Mouse (Mus musculus): ENCODE measurements around the gene Hcst. TPM values are rescaled to one million over a fixed set of nuclear protein-coding genes. Genes with fewer than 3 reads are reported as not detected.

Hcst gene
- polyA plus RNA-seq, 1 experiment from 2014 or later: 0.53 TPM

DNA sequence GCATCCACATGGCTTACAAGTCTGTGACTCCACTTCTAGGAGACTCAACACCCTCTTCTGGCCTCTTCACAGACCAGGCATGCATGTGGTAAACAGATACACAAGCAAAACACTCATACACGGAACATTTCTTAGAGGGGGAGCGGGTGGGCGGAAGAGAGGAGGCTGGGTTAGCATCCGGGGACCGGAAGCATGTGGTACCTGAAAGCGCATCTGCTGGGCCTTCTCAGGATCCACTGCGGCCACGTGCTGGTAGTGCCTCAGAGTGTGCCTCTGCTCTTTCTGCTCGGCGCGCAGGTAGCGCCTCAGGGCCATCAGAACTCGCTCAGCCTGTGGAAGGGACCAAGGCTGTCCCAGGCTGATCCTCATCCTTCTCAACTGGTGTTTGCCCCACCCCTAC lies 20.1 kb upstream of the Hcst start:
- Histone ChIP-seq H3K36me3 (ENCODE audit: control insufficient read depth, insufficient read depth, low read length) (no peaks in the 10 kb centered on the region), H3K4me2 (no peak overlapping the region), H3K27me3 (ENCODE audit: control insufficient read depth, insufficient read depth, low read length) (peaks cover 52% of the 10 kb centered on the region), H3K9me3 (replicated peaks; ENCODE audit: control insufficient read depth, low read length) (no peaks in the 10 kb centered on the region), H3K9ac (ENCODE audit: low read depth, low read length) (no peak overlapping the region), H3K4me3 (ENCODE audit: low read depth, low read length) (no peak overlapping the region), H3K4me1 (ENCODE audit: control insufficient read depth, insufficient read depth, low read length) (peaks cover 6% of the 10 kb centered on the region), H3K27ac (ENCODE audit: low read depth, low read length) (no peak overlapping the region)
- no peak for ATAC-seq (replicated peaks; ENCODE audit: insufficient number of reproducible peaks, low FRiP score, low TSS enrichment)
- 69% methylated on average over 13 of the region's 13 CpGs for WGBS (ENCODE audit: insufficient replicate concordance)

DNA sequence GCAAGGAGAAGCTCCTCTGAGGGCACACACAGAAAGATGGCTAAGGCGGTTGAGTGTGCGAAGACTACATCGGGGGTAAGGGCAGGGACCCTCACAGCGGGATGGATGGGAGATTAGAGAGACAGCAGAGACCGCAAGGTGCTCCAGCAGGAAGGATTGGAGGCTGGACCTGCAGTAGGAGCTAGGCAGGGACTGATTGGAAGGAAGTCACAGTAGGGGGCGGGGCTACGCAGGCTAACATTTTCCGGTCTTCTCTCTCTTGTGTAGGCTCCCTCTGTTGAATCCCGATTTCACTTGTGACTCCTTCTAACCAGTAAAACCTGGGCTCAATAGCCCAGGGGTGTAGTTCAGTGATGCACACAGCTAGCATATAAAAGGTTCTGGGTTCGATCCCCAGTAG lies 17.2 kb upstream of the Hcst start:
- no peak overlapping the region for H3K4me3 ChIP-seq (ENCODE audit: low read depth, low read length)
- 17% methylated on average over 10 of the region's 10 CpGs for WGBS (ENCODE audit: insufficient replicate concordance)
- H3K27me3 ChIP-seq (ENCODE audit: control insufficient read depth, insufficient read depth, low read length): peaks cover 25% of the 10 kb centered on the region
- H3K9ac ChIP-seq (ENCODE audit: low read depth, low read length): no peak overlapping the region
- H3K9me3 ChIP-seq (replicated peaks; ENCODE audit: control insufficient read depth, low read length): no peaks in the 10 kb centered on the region
- no peak overlapping the region for H3K27ac ChIP-seq (ENCODE audit: low read depth, low read length)
- no peaks in the 10 kb centered on the region for H3K4me1 ChIP-seq (ENCODE audit: control insufficient read depth, insufficient read depth, low read length)
- H3K36me3 ChIP-seq (ENCODE audit: control insufficient read depth, insufficient read depth, low read length): no peaks in the 10 kb centered on the region
- no peak overlapping the region for H3K4me2 ChIP-seq
- ATAC-seq (replicated peaks; ENCODE audit: insufficient number of reproducible peaks, low FRiP score, low TSS enrichment): no peak; the same call in 1 of the 2 replicates

DNA sequence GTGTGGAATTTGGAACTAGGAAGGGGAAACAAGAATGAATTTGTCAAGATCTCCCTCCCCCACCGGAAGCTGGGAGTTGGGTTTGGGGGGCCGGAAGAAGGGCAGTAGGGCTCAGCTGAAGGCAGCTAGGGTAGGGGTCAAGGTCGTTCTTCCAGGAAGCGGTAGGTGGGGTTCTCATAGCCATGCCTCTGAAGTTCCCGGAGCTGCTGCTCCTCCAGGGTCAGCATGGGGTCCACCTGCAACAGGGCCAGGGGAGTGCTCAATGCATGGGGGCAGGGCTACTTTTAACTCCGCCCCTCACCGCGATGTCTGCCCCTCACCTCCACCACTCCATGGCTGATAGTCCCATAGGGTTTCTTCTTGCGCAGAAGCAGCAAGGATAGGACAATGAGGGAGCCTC lies 15.5 kb upstream of the Hcst start:
- WGBS (ENCODE audit: insufficient replicate concordance): 39% methylated on average over 9 of the region's 9 CpGs
- Histone ChIP-seq H3K9me3 (replicated peaks; ENCODE audit: control insufficient read depth, low read length) (no peaks in the 10 kb centered on the region), H3K9ac (ENCODE audit: low read depth, low read length) (no peak overlapping the region), H3K4me2 (no peak overlapping the region), H3K4me1 (ENCODE audit: control insufficient read depth, insufficient read depth, low read length) (no peaks in the 10 kb centered on the region), H3K4me3 (ENCODE audit: low read depth, low read length) (no peak overlapping the region), H3K27me3 (ENCODE audit: control insufficient read depth, insufficient read depth, low read length) (peaks cover 23% of the 10 kb centered on the region), H3K36me3 (ENCODE audit: control insufficient read depth, insufficient read depth, low read length) (no peaks in the 10 kb centered on the region), H3K27ac (ENCODE audit: low read depth, low read length) (no peak overlapping the region)
- no peak; the same call in 1 of the 2 replicates for ATAC-seq (replicated peaks; ENCODE audit: insufficient number of reproducible peaks, low FRiP score, low TSS enrichment)

DNA sequence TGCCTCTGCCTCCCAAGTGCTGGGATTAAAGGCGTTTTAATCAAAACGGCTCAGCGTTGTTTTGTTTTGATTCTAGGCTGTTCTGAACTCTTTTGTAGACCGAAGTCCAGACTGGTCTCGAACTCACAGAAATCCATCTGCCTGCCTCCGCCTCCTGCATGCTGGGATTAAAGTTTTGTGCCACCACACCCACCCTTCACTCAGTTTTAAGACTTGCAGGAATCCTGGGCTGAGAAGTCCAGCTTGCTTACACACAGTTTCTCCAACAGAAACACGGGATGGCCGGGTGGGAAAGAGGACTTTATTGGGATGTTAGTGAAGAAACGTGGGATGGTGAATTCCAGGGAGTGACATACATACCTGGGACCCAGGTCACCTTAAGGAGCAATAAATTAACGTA lies 15.0 kb upstream of the Hcst start:
- no peak for ATAC-seq (replicated peaks; ENCODE audit: insufficient number of reproducible peaks, low FRiP score, low TSS enrichment)
- no peak overlapping the region for H3K4me2 ChIP-seq
- no peak overlapping the region for H3K27ac ChIP-seq (ENCODE audit: low read depth, low read length)
- H3K4me3 ChIP-seq (ENCODE audit: low read depth, low read length): no peak overlapping the region
- H3K9ac ChIP-seq (ENCODE audit: low read depth, low read length): no peak overlapping the region
- H3K4me1 ChIP-seq (ENCODE audit: control insufficient read depth, insufficient read depth, low read length): no peaks in the 10 kb centered on the region
- H3K9me3 ChIP-seq (replicated peaks; ENCODE audit: control insufficient read depth, low read length): no peaks in the 10 kb centered on the region
- peaks cover 20% of the 10 kb centered on the region for H3K27me3 ChIP-seq (ENCODE audit: control insufficient read depth, insufficient read depth, low read length)
- 60% methylated on average over 10 of the region's 10 CpGs for WGBS (ENCODE audit: insufficient replicate concordance)
- no peaks in the 10 kb centered on the region for H3K36me3 ChIP-seq (ENCODE audit: control insufficient read depth, insufficient read depth, low read length)

DNA sequence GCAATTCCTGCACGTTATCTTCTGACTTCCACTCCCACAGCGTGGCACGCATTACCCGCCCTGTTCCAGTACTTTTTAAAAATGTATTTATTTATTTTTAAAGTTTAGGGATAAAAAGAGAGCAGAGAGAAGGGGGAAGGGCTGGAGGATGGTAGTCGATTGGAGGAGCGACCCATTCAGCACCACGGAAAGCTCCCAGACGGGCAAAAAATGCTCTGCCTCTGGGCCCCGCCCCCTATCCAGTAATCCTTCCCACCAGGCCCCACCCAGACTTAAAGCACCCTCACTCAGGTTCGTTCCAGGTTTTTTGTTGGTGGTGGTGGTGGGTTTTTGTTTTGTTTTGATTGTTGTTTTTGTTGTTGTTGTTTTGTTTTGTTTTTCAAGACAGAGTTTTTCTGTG lies 14.6 kb upstream of the Hcst start:
- 2% methylated on average over 10 of the region's 10 CpGs for WGBS (ENCODE audit: insufficient replicate concordance)
- Histone ChIP-seq H3K4me3 (ENCODE audit: low read depth, low read length) (no peak overlapping the region), H3K9me3 (replicated peaks; ENCODE audit: control insufficient read depth, low read length) (no peaks in the 10 kb centered on the region), H3K27me3 (ENCODE audit: control insufficient read depth, insufficient read depth, low read length) (peaks cover 20% of the 10 kb centered on the region), H3K4me2 (no peak overlapping the region), H3K9ac (ENCODE audit: low read depth, low read length) (no peak overlapping the region), H3K27ac (ENCODE audit: low read depth, low read length) (no peak overlapping the region), H3K36me3 (ENCODE audit: control insufficient read depth, insufficient read depth, low read length) (no peaks in the 10 kb centered on the region), H3K4me1 (ENCODE audit: control insufficient read depth, insufficient read depth, low read length) (no peaks in the 10 kb centered on the region)
- ATAC-seq (replicated peaks; ENCODE audit: insufficient number of reproducible peaks, low FRiP score, low TSS enrichment): no peak

DNA sequence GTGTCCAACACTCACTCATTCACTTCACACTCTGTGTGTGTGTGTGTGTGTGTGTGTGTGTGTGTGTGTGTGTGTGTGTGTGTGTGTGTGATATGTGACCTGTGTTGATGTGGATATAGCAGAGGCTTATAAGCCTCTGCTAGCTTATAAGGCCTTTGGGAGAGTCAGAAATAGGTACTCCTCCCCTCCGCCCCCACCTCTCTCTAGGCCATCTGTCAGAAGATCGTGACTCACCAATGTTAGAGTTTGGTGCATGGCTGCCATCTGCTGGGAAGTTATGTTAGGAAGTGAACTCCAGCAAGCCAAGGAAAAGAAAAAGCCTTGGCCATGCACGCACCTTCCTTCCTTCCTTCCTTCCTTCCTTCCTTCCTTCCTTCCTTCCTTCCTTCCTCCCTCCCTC lies 12.1 kb upstream of the Hcst start:
- no peak overlapping the region for H3K9ac ChIP-seq (ENCODE audit: low read depth, low read length)

DNA sequence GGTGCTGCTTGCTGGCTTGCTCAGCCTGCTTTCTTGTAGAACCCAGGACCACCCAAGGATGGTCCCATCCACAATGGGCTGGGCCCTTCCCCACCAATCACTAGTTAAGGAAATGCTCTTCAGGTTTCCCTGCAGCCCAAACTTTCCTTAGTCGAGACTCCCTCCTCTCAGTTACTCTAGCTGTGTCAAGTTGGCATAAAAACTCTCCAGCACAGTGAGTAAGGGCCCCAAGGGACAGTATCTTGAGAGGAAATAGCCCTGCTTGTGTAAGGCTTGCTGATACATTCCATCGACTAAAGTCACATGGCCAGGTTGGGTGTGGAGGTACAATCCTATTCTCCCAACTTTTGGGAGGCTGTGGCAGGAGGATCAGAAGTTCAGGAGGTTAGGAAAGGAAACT lies 10.5 kb upstream of the Hcst start:
- Histone ChIP-seq H3K27me3 (ENCODE audit: control insufficient read depth, insufficient read depth, low read length) (peaks cover 2% of the 10 kb centered on the region), H3K4me1 (ENCODE audit: control insufficient read depth, insufficient read depth, low read length) (no peaks in the 10 kb centered on the region), H3K36me3 (ENCODE audit: control insufficient read depth, insufficient read depth, low read length) (peaks cover 2% of the 10 kb centered on the region; the same call in 1 of the 2 replicates), H3K4me2 (no peak overlapping the region), H3K9ac (ENCODE audit: low read depth, low read length) (no peak overlapping the region), H3K27ac (ENCODE audit: low read depth, low read length) (no peak overlapping the region), H3K9me3 (replicated peaks; ENCODE audit: control insufficient read depth, low read length) (no peaks in the 10 kb centered on the region), H3K4me3 (ENCODE audit: low read depth, low read length) (no peak overlapping the region)
- 33% methylated on average over 2 of the region's 2 CpGs for WGBS (ENCODE audit: insufficient replicate concordance)
- no peak for ATAC-seq (replicated peaks; ENCODE audit: insufficient number of reproducible peaks, low FRiP score, low TSS enrichment)

More for the DNA sequence above, 12.1 kb upstream of the Hcst start:
- H3K36me3 ChIP-seq (ENCODE audit: control insufficient read depth, insufficient read depth, low read length): no peaks in the 10 kb centered on the region
- no peak overlapping the region for H3K4me3 ChIP-seq (ENCODE audit: low read depth, low read length)
- ATAC-seq (replicated peaks; ENCODE audit: insufficient number of reproducible peaks, low FRiP score, low TSS enrichment): no peak
- WGBS (ENCODE audit: insufficient replicate concordance): 9% methylated on average over 3 of the region's 3 CpGs
- H3K4me1 ChIP-seq (ENCODE audit: control insufficient read depth, insufficient read depth, low read length): no peaks in the 10 kb centered on the region
- peaks cover 13% of the 10 kb centered on the region for H3K27me3 ChIP-seq (ENCODE audit: control insufficient read depth, insufficient read depth, low read length)
- H3K4me2 ChIP-seq: no peak overlapping the region
- H3K9me3 ChIP-seq (replicated peaks; ENCODE audit: control insufficient read depth, low read length): no peaks in the 10 kb centered on the region
- no peak overlapping the region for H3K27ac ChIP-seq (ENCODE audit: low read depth, low read length)

DNA sequence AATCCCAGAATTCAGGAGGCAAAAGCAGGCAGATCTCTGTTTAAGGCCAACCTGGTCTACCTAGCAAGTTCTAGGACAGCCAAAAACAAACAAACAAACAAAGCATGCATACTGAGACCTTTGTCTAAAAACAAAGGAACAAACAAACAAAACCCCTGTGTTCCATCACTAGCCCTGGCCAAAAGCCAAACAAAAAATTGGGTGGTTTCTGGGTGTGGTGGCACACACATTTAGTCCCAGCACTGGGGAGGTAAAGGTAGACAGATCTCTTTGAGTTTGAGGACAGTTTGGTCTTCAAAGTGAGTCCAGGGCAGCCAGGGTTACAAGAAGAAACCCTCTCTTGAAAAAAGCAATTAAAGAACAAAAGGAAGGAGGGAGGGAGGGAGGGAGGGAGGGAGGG lies 9.7 kb upstream of the Hcst start:
- Histone ChIP-seq H3K4me2 (no peak overlapping the region), H3K27me3 (ENCODE audit: control insufficient read depth, insufficient read depth, low read length) (no peaks in the 10 kb centered on the region), H3K4me3 (ENCODE audit: low read depth, low read length) (no peak overlapping the region), H3K4me1 (ENCODE audit: control insufficient read depth, insufficient read depth, low read length) (no peaks in the 10 kb centered on the region), H3K36me3 (ENCODE audit: control insufficient read depth, insufficient read depth, low read length) (peaks cover 2% of the 10 kb centered on the region; the same call in 1 of the 2 replicates), H3K27ac (ENCODE audit: low read depth, low read length) (no peak overlapping the region), H3K9me3 (replicated peaks; ENCODE audit: control insufficient read depth, low read length) (no peaks in the 10 kb centered on the region), H3K9ac (ENCODE audit: low read depth, low read length) (no peak overlapping the region)
- ATAC-seq (replicated peaks; ENCODE audit: insufficient number of reproducible peaks, low FRiP score, low TSS enrichment): no peak

DNA sequence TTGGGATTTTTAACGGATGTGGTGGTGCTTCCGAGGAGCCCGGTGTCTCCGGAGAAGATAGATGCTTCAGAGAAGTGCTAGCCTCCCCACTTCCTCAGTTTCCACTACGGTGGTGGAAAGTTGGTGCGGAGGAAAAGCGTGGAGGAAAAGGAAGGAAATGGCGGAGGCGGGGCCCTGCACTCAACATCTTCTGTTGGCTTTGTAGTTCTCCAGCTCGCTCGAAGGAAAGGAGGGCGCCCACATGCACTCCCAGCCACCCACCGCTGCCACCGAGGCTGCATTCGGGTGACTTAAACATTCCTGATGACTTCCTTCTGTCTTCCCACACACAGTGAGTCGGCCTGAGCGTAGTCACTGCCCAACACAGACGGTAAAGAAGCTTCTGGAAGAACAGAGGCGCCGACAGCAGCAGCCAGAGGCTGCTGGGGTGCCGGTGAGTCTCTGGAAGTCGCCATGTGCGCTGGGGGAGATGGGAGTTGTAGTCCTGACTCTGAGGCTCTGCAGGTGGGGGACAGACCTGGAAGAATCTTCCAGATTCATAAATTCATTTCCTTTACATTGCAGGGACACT lies 3.5 kb upstream of the Hcst start:
- H3K36me3 ChIP-seq (ENCODE audit: control insufficient read depth, insufficient read depth, low read length): peaks cover 2% of the 10 kb centered on the region; the same call in 1 of the 2 replicates
- 29% methylated on average over 23 of the region's 23 CpGs for WGBS (ENCODE audit: insufficient replicate concordance)
- peak overlapping the region; percentile 54 for H3K4me3 ChIP-seq (ENCODE audit: low read depth, low read length)
- no peak for ATAC-seq (replicated peaks; ENCODE audit: insufficient number of reproducible peaks, low FRiP score, low TSS enrichment)
- H3K4me1 ChIP-seq (ENCODE audit: control insufficient read depth, insufficient read depth, low read length): no peaks in the 10 kb centered on the region; the same call in 1 of the 2 replicates
- H3K27ac ChIP-seq (ENCODE audit: low read depth, low read length): 0 out of 2 replicates have a peak overlapping the region, but pooled peaks have one; percentile 41
- peak overlapping the region; percentile 96 for H3K4me2 ChIP-seq
- no peaks in the 10 kb centered on the region for H3K9me3 ChIP-seq (replicated peaks; ENCODE audit: control insufficient read depth, low read length)
- H3K9ac ChIP-seq (ENCODE audit: low read depth, low read length): peak overlapping the region; percentile 71
- H3K27me3 ChIP-seq (ENCODE audit: control insufficient read depth, insufficient read depth, low read length): peaks cover 7% of the 10 kb centered on the region; the same call in 1 of the 2 replicates

Measured in heart, embryonic 11.5 days (tissue).